Mouse (Mus musculus) adrenal gland, adult 2 months (tissue): ENCODE data around the gene Fbxo2. TPM values are rescaled to one million over a fixed set of nuclear protein-coding genes. Genes with fewer than 3 reads are reported as not detected.
"Not testable (repeated sequence)": the region's sequence is repeated elsewhere in the genome, so short reads cannot be mapped to it uniquely, and the experiment has no call there.

Experiments
- DNase-seq: peaks from one replicate; pipeline ENCODE4 v3.0.0; 2021
- long read RNA-seq: library from polyadenylated mRNA; stranded (forward); transcript quantifications from one replicate; pipeline ENCODE4 v2.0.0, GENCODE M21; 2021
- polyA plus RNA-seq: library from polyadenylated mRNA; depleted of rRNA; stranded (reverse); fragments of >200 nt; gene quantifications from 2 replicates; pipeline ENCODE4 v1.2.3, GENCODE M21; 2012; rRNA removed
- total RNA-seq, 2 experiments: library from RNA; stranded (reverse); gene quantifications; 2 replicates each; pipeline ENCODE4 v1.2.3; 2021

Gene Fbxo2
- total RNA-seq (1 to 10 TPM; 3.6 to 9.5 TPM), polyA plus RNA-seq (2.5 and 5.9 TPM in 2 replicates)
- long read RNA-seq, transcript Fbxo2-201 (6 exons, 1,288 nt), result major isoform, 8 of 10 reads
- long read RNA-seq, partial matches to known transcripts, result 0 of 10 reads
- long read RNA-seq, other reads (novel, unspliced or antisense), result 2 of 10 reads

DNA sequence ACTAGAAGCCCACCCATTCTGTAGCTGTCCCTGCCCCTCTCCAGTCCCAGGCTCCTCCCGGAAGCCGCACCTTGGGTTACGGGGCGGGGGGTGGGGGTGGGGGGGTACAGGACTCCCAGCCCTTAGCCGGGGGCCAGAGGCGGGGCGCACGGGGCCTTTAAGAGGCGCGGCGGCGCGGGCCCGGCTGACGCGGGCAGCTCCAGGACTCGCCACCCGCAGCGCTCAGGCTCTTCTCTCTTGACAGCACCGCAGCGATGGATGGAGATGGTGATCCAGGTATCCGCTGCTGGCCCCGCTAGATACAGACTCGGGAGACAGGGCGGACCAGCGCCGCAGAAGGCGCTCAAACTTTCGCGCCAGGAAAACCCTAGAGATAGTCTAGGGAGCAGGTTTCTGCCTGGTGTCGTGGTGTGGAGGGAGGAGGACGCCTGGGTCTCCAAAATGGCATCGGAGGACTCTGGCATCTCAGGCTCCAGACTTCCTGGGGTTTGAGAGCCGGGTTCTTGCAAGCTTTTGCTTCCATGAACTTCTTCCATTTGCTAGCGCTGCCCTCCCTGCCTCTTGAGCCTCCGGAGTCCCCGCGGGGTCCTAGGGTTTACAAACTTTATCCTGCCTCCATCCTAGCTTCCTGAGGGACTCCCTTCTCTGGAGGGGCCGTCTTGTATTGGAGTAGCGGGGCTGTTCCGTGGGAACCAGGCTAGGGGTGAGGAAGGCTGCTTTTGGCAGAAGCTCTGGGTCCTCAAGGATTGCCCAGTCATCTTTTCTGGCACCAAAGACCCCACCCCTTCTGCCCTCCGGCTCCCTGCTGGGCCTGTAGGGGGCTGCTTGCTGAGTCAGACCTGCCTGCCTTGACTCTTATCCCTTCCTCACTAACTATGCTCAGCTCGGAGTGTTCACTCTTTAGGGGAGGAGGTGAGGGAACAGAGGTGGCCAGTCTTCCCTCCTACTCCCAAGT lies at the start of gene Fbxo2, which contains the start of gene Fbxo44:
Gene Fbxo2, plus strand, starts transcription at position 186 of the 955 bp plus-strand sequence.
Gene Fbxo44, minus strand, starts transcription at position 47 of the 955 bp plus-strand sequence.
- DNase-seq, result no peak

GRCm38 (mm10) chr4:148112519-148112918 lies 47.9 kb upstream of the Fbxo2 start:
- no peak for DNase-seq

DNA sequence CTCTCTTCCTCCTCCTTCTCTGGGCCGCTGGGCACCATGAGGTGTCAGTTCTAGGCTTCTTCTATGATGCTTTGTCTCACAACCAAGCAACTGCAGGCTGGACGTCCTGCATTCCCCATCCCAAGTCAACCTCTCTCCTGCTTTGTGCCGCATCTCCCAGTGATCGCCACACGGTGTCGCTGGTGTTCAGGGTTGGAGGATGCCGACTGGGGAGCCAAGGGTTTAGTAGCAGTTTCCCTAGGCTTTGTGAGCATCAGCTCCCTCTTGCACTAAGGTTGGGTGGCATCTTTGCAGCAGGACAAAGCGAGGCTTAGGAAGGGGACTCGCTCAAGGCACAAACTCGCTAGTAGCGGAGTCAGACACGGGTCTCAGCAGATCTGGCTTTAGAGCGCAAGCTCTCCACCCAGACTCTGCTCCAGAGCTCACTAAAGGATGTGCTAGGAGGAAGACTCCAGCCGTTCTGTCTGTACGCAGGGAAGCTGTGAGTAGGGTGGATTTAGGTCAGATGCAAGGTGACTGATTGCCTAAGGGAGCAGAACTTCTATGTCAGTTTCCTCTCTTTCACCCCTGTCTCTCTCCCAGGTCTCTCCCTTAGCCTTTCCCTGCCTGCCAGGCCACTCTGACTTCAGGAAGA lies 45.5 kb upstream of the Fbxo2 start:
- peak; percentile 85 for DNase-seq

DNA sequence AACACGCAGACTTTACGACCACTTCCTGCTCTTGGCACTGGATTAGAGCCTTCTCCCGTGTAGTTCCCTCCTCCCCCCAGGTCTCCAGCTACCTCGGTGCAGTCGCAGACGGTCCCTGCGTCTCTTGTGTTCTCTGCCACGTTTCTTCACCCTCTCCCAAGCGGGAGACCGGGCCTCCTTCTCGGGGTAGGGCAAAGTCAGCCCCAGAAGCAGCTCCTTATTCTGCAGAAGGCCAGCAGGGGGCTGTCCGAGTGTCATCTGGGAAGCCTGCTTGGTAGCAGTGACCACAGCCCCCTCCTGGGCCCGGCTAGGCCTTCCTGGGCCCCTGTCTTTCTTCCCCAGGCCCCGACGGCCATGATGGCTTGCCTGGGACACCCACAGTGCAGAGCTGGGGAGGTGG lies 45.0 kb upstream of the Fbxo2 start:
- DNase-seq, result no peak

DNA sequence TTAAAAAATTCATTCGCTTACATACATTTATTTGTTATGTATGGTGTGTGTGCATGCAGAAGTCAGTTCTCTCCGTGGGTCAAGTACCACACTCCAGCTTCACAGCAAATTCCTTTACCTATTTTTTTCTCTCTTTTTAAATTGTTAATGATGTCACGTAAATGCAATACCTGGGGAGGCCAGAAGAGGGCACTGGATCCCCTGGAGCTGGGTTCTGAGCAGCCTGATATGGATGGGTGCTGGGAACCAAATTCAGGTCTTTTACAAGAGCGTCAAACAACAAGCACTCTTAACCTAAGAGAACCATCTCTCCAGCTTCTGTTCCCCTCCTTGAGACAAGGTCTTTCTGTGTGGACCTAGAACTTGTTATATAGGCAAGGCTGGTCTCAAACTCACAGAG lies 43.8 kb upstream of the Fbxo2 start:
- no peak for DNase-seq

- DNase-seq, result no peak
Observed at GRCm38 (mm10) chr4:148117392-148117791, 43.0 kb upstream of the Fbxo2 start.

DNA sequence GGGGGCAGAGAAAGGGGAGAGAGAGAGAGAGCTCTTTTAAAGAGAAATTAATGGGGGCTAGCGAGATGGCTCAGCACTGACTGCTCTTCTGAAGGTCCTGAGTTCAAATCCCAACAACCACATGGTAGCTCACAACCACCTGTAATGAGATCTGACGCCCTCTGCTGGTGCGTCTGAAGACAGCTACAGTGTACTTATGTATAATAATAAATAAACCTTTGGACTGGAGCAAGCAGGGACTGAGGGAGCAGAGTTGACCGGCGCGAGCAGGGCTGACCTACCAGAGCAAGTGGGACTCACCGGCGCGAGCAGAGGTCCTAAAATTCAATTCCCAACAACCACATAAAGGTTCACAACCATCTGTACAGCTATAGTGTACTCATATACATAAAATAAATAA lies 40.8 kb upstream of the Fbxo2 start:
- DNase-seq, result not testable (repeated sequence)

DNA sequence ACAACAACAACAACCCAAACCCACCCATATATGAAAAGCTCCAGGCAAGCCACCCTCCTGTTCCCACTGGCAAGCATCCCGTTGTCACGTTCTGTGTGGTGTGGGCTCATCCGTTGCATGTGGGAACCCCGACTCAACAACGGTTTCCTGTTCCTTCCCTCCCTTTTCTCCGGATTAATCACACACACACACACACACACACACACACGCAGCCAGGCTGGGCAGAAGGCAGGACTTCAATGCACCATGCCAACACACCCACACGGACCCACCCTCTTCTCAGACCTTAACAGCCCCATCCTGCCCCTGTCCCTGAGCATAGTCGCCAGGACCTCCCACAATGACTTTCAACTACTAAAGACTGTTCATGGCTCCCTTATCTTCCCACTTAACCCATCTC lies 39.9 kb upstream of the Fbxo2 start:
- no peak for DNase-seq

DNA sequence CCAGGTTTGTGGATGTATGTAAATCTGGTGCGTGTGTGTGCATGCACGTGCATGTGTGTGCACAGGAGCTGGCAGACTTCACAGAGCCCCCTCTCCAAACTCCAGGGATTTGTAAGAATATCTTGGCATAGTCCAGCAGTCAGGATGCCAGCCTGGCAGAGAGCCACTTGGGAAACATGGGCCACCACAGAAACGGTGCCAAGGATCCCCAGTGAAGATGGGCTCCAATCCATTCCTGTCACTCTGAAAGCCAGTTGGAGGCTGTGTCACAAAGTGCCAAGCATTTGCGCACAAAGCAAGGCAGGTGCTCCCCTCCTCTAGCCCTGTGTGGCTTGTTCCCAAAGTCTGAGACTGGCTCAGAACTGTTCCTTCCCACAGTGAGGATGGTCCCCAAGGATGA lies 39.1 kb upstream of the Fbxo2 start:
- DNase-seq, result no peak

DNA sequence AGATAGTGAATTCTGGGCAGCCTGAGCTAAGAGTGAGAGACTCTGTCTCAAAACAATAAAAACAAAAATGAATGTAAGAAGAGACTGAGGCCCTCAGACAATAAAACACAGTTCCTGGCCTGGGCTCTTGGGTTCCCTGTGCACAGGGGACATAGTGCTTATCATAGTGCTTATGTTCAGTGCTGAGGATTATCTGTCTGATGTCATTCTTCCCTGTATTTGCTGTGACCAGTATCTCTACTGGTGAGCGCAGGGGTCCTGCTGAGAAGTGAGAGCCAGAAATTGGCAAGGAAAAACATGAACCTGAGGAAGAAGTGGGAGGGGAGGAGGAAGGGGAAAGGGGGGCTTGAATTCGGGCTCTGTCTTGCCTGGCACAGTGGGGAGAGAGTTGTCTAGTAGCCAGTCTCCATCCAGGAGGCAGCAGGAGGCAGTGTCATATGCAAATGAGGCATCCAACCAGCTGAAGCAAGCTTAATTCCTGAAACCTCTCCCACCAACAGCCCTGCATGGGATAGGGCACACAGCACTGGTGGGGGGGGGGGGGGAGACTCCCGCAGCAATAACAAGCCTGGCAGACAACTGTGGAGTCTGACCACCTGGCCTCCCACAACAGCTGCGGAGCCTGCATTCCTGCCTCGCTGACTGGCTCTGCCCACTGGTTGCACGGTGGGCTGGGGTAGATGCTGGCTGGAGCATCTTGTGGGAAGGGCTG lies 38.3 kb upstream of the Fbxo2 start:
- DNase-seq, result no peak

DNA sequence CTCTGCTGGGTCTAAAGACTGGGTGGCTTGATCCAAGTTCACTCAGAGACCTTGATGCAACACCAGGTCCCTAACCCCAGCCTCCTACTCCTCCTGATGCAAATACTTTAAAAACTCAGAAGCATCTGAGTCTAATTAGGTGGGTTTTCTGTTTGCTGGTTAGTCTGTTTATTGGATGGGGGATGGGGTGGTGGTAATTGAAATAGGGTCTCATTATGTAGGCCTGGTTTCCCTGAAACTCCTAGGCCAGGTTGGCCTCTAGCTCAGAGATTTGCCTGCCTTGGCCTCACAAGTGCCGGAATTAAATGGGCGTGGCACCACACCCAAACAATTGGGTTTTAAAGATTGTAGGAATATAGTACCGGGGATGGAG lies 37.7 kb upstream of the Fbxo2 start:
- no peak for DNase-seq

- no peak for DNase-seq
Observed at GRCm38 (mm10) chr4:148128241-148128640, 32.2 kb upstream of the Fbxo2 start.

- no peak for DNase-seq
Observed at GRCm38 (mm10) chr4:148128672-148129071, 31.7 kb upstream of the Fbxo2 start.

DNA sequence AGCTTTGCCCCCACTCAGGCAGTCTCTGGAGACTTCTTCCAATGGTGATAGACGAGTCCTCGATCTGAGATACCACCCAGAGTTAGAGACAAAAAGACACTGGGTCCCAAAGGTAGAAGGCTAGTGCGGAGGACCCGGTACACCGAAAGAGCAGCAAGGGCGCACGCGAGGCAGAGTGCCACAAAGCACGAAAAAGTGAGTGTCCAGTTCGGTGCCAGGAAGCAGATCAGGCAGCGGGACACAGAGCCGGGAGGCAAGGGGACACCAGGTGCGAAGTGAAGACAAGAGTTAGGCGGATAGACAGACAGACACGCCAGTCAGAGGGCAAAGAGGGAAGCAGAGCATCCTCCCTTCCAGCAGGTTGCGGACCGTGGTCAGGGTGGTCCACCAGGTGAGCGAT lies 30.3 kb upstream of the Fbxo2 start, which contains the start of gene Mad2l2:
Gene Mad2l2, plus strand, starts transcription at position 252 of the 400 bp plus-strand sequence.
- DNase-seq, result no peak

- peak; percentile 77 for DNase-seq
Observed at GRCm38 (mm10) chr4:148130561-148131413, 29.6 kb upstream of the Fbxo2 start, which contains the start of gene Draxin. TSS of gene Draxin (minus strand) at chr4:148130698.

DNA sequence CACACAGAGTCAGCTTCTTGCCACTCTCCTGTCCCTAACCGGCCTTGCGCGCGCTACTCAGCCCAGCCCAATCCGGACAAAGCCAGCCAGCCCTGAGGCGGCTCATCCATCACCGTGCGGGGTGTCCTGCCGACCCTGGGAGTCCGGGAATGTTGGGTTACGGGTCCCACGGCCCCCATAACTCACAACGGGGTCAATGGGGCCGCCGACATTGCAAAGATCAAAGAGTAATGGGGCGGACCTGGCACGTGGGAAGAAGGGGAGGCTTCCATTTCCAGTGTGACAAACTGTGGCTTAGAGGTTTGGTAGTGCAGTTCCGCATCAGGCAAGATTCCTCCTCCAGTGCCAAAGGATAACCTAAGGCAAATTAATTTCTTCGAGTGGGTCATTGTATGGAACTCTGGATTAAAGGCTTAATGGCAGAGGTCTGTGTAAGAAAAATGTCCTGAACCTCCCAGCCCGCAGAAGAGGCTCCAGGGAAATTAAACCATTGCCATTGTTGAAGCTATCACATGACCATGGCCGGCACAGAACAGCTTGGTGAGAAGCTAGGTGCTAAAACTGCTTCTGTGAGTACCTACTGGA lies 28.8 kb upstream of the Fbxo2 start:
- peak; percentile 39 for DNase-seq

DNA sequence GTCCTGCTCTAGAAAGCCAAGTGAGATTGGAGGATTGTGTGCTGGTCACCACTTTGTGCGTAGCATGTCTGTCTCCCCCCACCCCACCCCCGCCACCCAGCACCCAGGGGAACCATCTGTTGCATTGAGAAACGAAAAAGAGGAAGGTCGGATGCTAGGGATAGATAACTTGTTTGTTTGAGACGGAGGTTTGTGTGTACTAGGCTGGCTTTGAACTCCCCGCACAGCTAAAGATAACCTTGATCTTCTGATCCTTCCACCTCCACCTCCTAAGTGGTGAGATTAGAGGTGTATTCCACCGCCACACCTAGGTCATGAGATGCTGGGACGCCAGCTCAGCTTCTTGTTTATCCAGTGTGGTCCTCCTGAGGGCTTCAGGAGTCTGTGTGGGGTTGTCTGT lies 25.4 kb upstream of the Fbxo2 start:
- DNase-seq, result no peak

GRCm38 (mm10) chr4:148137503-148137902 lies 22.9 kb upstream of the Fbxo2 start:
- DNase-seq, result no peak

DNA sequence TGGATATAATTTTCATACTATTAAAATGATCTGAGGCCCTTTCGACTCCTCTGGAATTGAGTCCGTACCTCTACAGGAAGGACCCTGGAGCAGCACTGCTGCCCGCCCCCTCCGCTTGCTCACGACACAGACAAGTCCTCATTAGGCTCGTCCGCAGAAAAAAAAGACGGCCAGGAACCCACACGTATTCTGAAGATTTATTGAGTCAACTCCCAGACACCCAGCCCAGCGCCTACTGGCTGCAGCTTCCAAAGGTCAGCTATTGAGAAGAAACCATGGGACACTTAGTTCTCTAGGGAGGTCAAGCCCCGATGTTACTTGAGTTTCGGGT lies 20.7 kb upstream of the Fbxo2 start:
- DNase-seq, result no peak

DNA sequence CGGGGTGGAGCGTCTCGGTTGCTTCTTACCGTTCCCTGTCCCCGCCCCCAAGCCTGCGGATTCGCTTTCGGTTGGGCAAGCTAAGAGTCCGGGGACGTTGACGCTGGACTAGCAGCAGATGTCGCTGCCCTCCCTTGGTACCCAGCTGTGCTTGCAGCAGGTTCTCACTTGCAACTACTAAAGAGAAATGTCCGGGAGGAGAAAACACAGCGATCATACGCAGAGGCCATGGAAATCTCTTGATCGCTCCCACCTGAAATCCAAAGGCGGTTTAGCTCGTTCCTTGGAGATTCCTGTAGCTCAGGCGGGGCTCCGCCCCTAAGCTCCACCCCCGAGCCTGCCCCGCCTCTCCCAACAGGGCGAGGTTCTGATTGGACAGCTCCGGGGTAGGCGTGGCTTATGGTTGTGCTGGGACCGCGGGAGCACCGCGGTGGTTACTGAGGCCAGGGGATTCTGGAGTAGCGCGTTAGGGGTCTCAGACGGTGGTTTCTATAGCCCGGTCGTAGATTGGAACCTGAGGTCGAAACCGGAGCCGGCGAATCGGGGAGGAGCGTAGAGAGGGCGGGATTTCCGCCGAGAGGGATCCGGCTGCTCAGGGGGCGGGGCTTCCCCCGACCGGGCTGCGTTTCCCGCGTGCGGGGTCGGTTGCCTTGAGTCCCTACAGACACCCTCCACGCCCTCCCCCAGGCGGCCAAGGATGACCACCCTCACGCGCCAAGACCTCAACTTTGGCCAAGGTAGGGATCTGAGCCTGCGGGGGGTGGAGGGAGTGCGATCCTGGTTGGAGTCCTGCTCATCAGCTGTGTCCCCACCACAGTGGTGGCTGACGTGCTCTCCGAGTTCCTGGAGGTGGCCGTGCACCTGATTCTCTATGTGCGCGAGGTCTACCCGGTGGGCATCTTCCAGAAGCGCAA lies 20.1 kb upstream of the Fbxo2 start:
- peak; percentile 94 for DNase-seq
